Mouse (Mus musculus): ENCODE results near the gene Elobl. TPM values are rescaled to one million over a fixed set of nuclear protein-coding genes. Genes with fewer than 3 reads are reported as not detected.
A peak's percentile ranks its signal among the peaks of the same experiment; 100 is the strongest.
"Not testable (repeated sequence)": the region's sequence is repeated elsewhere in the genome, so short reads cannot be mapped to it uniquely, and the experiment has no call there.

The Elobl gene
- total RNA-seq (2015) (not detected in 2 replicates), total RNA-seq (2017) (not detected in 2 replicates)

GRCm38 (mm10) chr11:88966881-88967361 lies at the start of gene Elobl:
TSS of gene Elobl (minus strand) at chr11:88966931.
- no peak for ATAC-seq (replicated peaks; ENCODE audit: poor library complexity)

GRCm38 (mm10) chr11:89012241-89012640 lies 45.5 kb upstream of the Elobl start:
- no peak for ATAC-seq (replicated peaks; ENCODE audit: poor library complexity)

DNA sequence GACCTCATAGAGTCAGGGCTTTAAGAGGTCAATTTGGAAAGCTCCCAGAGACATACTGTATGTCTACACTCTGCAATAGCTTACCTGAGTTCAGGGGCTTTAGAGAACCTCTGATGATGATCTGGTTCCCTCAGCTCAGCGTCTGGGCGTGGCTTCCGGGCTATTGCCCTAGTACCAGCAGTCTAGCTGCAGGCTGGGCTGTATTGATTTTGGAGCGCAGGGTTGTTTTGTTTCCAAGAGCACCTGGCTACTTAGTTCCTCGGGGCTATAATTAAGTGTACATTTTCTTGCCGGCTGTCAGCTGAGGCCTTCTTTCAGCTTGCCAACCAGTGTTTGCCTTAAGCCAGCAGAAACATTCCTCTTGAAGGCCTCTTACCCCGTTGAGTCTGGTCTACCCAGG lies 42.8 kb upstream of the Elobl start:
- ATAC-seq (replicated peaks; ENCODE audit: poor library complexity) = no peak

DNA sequence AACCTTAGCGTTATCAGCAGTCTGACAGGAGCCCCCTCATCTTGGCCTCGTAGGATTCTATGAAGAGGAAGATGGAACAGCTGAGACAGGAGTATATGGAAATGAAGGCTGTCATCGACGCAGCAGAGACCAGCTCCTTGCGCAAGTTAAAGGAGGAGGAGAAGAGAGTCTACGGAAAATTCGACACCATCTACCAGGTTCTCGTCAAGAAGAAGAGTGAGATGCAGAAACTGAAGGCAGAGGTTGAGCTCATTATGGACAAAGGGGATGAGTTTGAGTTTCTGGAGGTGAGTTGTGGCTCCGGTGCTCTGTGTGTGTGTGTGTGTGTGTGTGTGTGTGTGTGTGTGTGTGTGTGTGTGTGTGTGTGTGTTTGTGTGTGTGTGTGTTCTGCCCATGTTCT lies 42.3 kb upstream of the Elobl start:
- ATAC-seq (replicated peaks; ENCODE audit: poor library complexity) = no peak

DNA sequence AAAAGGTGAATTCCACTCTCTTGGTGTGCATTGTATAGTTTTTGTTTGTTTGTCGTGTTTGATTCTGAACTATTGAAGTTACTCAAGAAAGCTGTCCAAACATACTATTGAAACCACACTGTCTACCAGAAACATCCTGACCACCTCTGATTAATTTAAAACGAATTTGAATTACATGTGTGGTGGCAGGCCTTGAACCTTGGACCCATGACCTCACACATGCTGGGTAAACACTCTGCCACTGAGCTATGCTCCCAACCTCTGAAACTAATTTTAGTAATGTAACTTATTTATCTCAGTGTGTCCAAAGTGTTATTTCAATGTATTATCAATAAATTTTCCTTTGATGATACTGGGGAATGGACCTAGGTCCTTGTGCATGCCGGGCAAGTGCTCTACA lies 40.9 kb upstream of the Elobl start:
- ATAC-seq (replicated peaks; ENCODE audit: poor library complexity) = no peak

- ATAC-seq (replicated peaks; ENCODE audit: poor library complexity) = peak; percentile 76
Measured at GRCm38 (mm10) chr11:89006404-89006803, 39.7 kb upstream of the Elobl start.

- ATAC-seq (replicated peaks; ENCODE audit: poor library complexity) = no peak
Measured at GRCm38 (mm10) chr11:89005473-89005872, 38.7 kb upstream of the Elobl start.

DNA sequence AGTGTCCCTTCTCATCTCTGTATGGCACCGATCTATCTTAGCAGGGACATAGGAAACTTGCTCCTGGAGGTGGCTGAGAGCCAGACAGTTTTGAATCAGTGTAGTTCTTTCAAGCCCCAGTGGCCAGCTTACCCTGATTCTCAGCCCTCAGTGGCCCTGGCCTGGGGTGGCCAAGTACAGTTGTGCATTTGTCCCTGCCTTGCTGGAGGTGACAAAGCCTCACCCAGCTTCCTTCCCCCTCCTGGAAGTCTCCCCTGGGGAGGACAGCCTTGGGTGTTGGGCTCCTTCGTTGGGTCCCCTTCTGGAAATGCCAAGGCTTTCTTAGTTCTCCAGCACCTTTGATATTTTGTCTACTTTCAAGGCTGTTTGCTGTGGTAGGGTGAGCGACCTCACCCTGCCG lies 37.0 kb upstream of the Elobl start:
- ATAC-seq (replicated peaks; ENCODE audit: poor library complexity) = no peak

DNA sequence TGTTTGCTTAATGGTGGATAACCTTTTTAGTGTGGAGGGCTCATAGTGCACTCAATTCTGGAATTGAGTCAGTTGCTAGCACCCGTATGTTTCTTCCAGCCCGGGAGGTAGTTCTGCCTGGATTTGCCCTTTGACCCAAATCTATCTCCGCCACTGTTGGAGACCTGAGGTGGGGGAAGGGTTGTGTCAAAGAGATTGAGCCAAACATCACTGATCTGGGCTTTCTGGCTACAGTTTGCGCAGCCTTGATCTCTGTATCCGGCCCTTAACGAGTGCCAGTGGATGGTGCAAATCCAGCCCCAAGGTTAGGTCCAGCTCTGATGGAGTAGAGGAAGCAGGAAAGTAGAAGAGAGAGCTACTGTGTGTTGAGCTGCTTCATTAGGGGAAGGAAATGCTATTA lies 36.3 kb upstream of the Elobl start:
- no peak for ATAC-seq (replicated peaks; ENCODE audit: poor library complexity)

DNA sequence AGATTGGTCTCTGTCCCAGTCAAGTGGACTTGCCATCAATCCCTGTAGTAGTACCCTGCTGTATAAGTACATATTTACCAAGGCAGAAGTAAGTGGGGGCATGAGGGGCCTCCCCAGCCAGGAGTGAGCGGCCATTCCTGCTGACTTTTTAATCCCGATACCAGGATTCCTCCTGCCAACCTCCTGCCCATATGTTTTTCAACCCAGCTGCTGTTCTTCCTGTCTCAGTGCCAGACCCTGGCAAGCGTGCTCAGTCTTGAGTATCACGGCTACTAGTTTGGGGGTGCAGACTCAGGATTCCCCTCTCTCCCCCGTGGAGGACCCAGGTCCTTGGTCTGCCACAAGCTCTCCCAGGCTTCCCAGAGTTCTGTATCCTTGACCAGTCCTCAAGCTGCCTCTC lies 35.9 kb upstream of the Elobl start:
- no peak for ATAC-seq (replicated peaks; ENCODE audit: poor library complexity)

GRCm38 (mm10) chr11:89002068-89002467 lies 35.3 kb upstream of the Elobl start:
- ATAC-seq (replicated peaks; ENCODE audit: poor library complexity) = no peak

DNA sequence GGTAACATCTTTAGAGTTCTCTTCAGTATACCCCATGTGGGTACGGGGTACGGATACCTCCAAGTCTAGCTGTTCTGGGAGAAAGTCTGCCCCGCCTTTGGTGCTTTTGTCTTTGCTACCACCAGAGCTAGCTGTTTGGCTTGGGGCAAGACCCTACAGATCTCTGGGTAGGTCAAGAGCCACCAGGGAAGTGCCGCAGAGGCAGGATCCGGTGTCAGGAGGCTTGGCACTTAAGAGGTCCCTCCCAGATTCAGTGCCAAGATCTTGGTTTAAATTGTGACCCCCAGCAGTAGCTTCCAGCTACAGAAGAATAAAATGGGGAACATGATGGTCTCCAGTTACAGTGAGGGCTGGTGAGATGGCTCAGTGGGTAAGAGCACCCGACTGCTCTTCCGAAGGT lies 34.8 kb upstream of the Elobl start:
- no peak for ATAC-seq (replicated peaks; ENCODE audit: poor library complexity)

DNA sequence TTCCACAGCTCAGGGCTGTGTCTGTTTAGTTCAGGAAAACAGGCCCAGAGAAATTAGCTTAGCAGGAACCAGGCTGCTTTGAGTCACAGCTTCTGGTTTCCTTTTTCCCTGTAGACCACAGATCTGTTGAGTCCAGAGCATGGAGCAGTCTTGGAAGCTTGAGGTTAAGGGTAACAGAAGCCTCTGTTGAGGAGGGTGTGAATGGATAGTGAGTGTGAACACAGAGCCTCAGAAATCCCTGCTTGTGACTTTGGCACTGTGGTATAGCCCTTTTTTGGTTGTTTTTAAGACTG lies 33.7 kb upstream of the Elobl start:
- no peak for ATAC-seq (replicated peaks; ENCODE audit: poor library complexity)

GRCm38 (mm10) chr11:88999723-89000526 lies 33.2 kb upstream of the Elobl start:
- peak; percentile 29; the same call in 1 of the 2 replicates for ATAC-seq (replicated peaks; ENCODE audit: poor library complexity)

- peak; percentile 85 for ATAC-seq (replicated peaks; ENCODE audit: poor library complexity)
Measured at GRCm38 (mm10) chr11:88998974-88999722, 32.4 kb upstream of the Elobl start, which contains the start of gene Trim25. TSS of gene Trim25 (plus strand) at chr11:88999376.

- no peak for ATAC-seq (replicated peaks; ENCODE audit: poor library complexity)
Measured at GRCm38 (mm10) chr11:88998406-88998805, 31.7 kb upstream of the Elobl start.

DNA sequence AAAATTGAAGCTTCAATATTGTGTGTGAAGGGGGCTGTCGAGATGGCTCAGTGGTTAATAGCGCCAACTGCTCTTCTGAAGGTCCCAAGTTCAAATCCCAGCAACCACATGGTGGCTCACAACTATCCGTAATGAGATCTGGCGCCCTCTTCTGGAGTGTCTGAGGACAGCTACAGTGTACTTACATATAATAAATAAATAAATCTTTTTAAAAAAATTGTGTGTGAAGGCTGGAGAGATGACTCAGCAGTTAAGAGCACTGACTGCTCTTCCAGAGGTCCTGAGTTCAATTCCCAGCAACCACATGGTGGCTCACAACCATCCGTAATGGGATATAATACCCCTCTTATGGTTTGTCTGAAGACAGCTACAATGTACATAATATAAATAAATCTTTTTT lies 30.6 kb upstream of the Elobl start:
- not testable (repeated sequence) for ATAC-seq (replicated peaks; ENCODE audit: poor library complexity)

GRCm38 (mm10) chr11:88996427-88996826 lies 29.7 kb upstream of the Elobl start:
- ATAC-seq (replicated peaks; ENCODE audit: poor library complexity) = no peak

- no peak for ATAC-seq (replicated peaks; ENCODE audit: poor library complexity)
Measured at GRCm38 (mm10) chr11:88995616-88996015, 28.9 kb upstream of the Elobl start.

GRCm38 (mm10) chr11:88994492-88994891 lies 27.8 kb upstream of the Elobl start:
- ATAC-seq (replicated peaks; ENCODE audit: poor library complexity) = no peak

GRCm38 (mm10) chr11:88993625-88994024 lies 26.9 kb upstream of the Elobl start:
- ATAC-seq (replicated peaks; ENCODE audit: poor library complexity) = peak; percentile 89

DNA sequence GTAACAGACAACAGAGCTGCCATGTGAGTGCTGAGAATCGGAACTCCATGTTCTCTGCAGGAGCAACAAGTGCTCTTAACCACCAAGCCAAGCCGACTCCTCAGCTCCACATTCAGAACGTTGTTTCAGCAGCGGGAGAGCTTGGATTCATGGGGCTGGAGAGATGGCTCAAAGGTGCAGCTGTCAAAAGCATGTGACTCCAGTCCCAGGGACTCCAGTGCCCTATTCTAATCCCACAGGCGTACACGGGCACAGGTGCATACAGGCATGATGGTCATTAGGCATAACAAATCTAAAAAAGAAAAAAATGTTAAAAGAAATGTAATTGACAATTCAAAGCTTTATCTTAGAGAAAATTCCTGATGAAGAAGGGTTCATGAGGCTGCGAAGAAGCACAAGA lies 26.5 kb upstream of the Elobl start:
- no peak for ATAC-seq (replicated peaks; ENCODE audit: poor library complexity)
